Mouse (Mus musculus): ENCODE results near the gene D130043K22Rik.

DNA sequence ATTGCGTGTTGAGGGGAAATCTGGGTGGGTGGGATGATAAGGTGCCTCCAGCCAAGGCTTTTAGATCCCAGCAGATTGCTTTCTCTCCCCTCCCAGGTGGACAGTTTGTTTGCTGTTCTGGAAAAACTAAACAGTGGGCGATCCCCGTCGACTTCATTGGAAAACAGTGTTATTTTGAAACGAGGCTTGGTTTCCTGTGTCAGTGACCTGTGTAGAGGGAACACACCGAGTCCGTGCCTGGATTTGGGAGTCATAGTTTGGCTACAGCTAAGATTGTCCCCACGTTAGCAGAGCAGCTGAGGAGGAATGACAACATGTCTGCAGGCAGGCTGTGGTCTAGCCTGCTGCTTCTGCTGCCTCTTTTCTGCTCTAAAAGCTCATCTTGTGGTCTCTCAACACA, 98.4 kb downstream of the D130043K22Rik start:
- no peak for TF ChIP-seq CTCF (IDR thresholded peaks at IDR 0.05; ENCODE audit: low read depth, low read length)
- TF ChIP-seq POLR2A (IDR thresholded peaks at IDR 0.05; ENCODE audit: insufficient read depth, low read length) = no peak

All from ES-Bruce4 (cell line).